Mouse (Mus musculus): ENCODE data around the gene Gm21987.

DNA sequence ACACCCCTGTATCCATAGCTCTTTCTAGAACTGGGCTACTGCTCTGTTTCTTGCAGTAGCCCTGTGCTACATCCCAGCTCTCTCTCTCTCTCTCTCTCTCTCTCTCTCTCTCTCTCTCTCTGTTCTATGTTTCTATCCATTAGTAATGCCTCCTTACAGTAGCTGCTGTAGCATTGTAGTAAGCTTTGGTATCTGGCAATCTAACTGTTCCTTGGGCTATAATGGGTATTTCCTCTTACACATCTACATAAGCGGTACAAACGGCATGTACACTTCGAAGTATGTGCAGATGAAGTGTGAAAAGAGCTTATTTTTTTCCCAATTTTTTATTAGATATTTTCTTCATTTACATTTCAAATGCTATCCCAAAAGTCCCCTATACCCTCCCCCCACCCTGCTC lies 33.1 kb downstream of the Gm21987 start:
- TF ChIP-seq MAFK (IDR thresholded peaks at IDR 0.05; ENCODE audit: insufficient read depth, low read depth, low read length) (no peak), HCFC1 (IDR thresholded peaks at IDR 0.05; ENCODE audit: borderline replicate concordance, insufficient read depth, low read length) (no peak), ZC3H11A (IDR thresholded peaks at IDR 0.05; ENCODE audit: borderline replicate concordance, low read depth, low read length) (no peak), ZNF384 (IDR thresholded peaks at IDR 0.05; ENCODE audit: low read depth, low read length) (no peak), CHD2 (IDR thresholded peaks at IDR 0.05; ENCODE audit: low read depth, low read length) (no peak)

Measured in ES-E14 (cell line).